Mouse (Mus musculus): Measurements from ENCODE around the gene Prkcb. TPM values are rescaled to one million over a fixed set of nuclear protein-coding genes. Genes with fewer than 3 reads are reported as not detected.

Gene Prkcb
- polyA plus RNA-seq, 1 experiment from 2014 or later: 12.7 TPM

DNA sequence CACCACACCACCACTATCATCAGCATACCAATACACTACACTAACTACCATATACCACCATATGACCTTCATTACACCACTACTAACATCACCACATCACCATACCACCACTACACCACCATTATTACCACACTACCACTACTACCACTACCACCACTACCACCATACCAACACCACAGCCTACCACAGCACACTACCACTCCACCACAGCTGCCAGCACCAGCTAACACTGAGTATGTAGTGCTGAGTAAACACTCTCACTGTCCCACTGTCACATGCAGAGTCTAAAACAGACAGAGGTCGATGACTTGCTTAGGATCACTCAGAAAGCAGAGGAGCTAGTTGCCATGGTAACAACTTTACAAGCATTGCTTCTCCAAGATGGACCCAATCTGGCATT is 78.1 kb downstream of the Prkcb start:
- no peak for ATAC-seq (ENCODE audit: insufficient read depth, low FRiP score)
- Histone ChIP-seq H3K9me3 (replicated peaks; ENCODE audit: control insufficient read depth, low read length) (no peaks in the 10 kb centered on the region), H3K27ac (ENCODE audit: low read length) (no peak overlapping the region), H3K4me3 (replicated peaks; ENCODE audit: low read length) (no peak overlapping the region), H3K4me1 (ENCODE audit: control insufficient read depth, insufficient read depth, low read length) (no peaks in the 10 kb centered on the region), H3K9ac (ENCODE audit: low read length) (no peak overlapping the region), H3K36me3 (ENCODE audit: control insufficient read depth, insufficient read depth, low read length) (no peaks in the 10 kb centered on the region), H3K4me2 (ENCODE audit: low read depth, low read length) (no peak overlapping the region), H3K27me3 (ENCODE audit: control insufficient read depth, insufficient read depth, low read length) (no peaks in the 10 kb centered on the region)
- 69% methylated on average over 1 of the region's 1 CpGs for WGBS

DNA sequence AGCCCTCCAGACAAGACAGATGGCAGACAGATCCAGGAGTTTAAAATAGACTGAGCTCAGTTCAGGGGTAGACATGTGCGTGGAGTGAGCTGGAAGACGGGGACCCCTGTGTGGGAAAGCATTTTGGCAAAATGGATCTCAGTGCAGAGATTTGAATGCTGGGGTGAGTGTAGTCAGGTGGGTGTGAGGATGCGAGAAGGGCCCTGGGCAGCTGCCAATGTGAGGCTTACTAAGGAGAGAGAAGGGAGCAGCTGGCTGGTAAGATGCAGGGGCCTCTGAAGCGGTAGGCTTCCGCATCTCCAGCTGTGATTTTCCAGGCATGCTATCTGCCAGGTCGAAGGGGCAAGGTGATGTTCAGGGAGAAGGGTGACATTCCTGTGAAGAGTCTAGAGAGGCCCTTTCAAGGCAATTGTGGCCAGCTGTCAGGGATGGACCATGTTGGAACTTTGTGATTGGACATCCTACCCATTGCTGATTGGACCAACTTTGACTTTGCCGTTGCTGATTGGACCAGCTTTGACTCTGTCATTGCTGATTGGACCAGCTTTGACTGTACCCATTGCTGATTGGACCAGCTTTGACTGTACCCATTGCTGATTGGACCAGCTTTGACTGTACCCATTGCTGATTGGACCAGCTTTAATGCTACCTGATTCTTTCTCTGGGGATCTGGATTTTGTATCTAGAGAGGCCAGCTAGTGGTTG is 78.9 kb downstream of the Prkcb start:
- 92% methylated on average over 7 of the region's 7 CpGs for WGBS
- H3K4me1 ChIP-seq (ENCODE audit: control insufficient read depth, insufficient read depth, low read length): no peaks in the 10 kb centered on the region
- no peaks in the 10 kb centered on the region for H3K9me3 ChIP-seq (replicated peaks; ENCODE audit: control insufficient read depth, low read length)
- H3K36me3 ChIP-seq (ENCODE audit: control insufficient read depth, insufficient read depth, low read length): no peaks in the 10 kb centered on the region
- ATAC-seq (ENCODE audit: insufficient read depth, low FRiP score): no peak
- no peak overlapping the region for H3K4me2 ChIP-seq (ENCODE audit: low read depth, low read length)
- H3K27me3 ChIP-seq (ENCODE audit: control insufficient read depth, insufficient read depth, low read length): no peaks in the 10 kb centered on the region
- no peak overlapping the region for H3K4me3 ChIP-seq (replicated peaks; ENCODE audit: low read length)
- H3K9ac ChIP-seq (ENCODE audit: low read length): no peak overlapping the region
- H3K27ac ChIP-seq (ENCODE audit: low read length): no peak overlapping the region

DNA sequence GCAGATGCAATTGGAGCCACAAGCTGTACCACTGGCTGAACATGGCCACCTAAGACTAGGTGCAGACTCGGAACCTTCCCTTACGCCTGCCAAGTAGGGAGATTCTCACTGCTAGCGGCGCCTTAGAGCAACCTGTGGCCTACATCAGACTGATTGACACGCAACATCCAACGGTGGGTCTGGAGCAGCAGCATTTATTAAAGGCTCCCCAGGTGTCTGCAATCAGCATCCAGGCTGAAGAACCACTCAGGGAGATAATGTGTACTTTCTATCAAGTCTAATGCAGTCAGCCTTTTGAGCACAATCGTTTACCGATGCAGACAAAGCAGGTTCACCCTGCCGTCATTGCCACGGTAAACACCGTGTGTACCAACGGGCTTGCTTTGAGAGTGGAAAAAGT is 81.9 kb downstream of the Prkcb start:
- Histone ChIP-seq H3K27me3 (ENCODE audit: control insufficient read depth, insufficient read depth, low read length) (no peaks in the 10 kb centered on the region), H3K4me1 (ENCODE audit: control insufficient read depth, insufficient read depth, low read length) (no peaks in the 10 kb centered on the region), H3K9ac (ENCODE audit: low read length) (no peak overlapping the region), H3K4me2 (ENCODE audit: low read depth, low read length) (no peak overlapping the region), H3K27ac (ENCODE audit: low read length) (no peak overlapping the region), H3K4me3 (replicated peaks; ENCODE audit: low read length) (no peak overlapping the region), H3K36me3 (ENCODE audit: control insufficient read depth, insufficient read depth, low read length) (no peaks in the 10 kb centered on the region), H3K9me3 (replicated peaks; ENCODE audit: control insufficient read depth, low read length) (no peaks in the 10 kb centered on the region)
- WGBS: 83% methylated on average over 12 of the region's 12 CpGs
- no peak for ATAC-seq (ENCODE audit: insufficient read depth, low FRiP score)

DNA sequence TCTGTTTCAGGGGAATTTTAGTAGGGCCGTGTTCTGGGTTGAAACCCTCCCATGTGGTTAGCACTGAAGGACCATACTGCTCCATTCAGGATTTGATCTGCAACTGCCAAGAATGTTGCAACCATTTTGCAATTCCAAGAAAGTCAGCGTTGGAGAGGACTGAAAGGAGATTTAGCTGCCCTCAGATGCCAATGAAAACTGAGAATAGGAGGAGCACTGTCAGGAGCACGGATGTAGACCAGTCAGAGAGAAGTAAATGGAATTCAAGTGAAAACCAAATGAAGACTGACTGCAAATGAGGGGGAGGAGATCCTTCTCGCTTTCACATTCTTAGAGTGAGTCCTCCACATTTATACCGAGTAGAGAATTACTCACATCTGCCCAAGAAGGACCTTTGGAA is 83.4 kb downstream of the Prkcb start:
- no peaks in the 10 kb centered on the region for H3K27me3 ChIP-seq (ENCODE audit: control insufficient read depth, insufficient read depth, low read length)
- WGBS: 66% methylated on average over 5 of the region's 5 CpGs
- no peaks in the 10 kb centered on the region for H3K9me3 ChIP-seq (replicated peaks; ENCODE audit: control insufficient read depth, low read length)
- H3K4me1 ChIP-seq (ENCODE audit: control insufficient read depth, insufficient read depth, low read length): no peaks in the 10 kb centered on the region
- H3K9ac ChIP-seq (ENCODE audit: low read length): no peak overlapping the region
- H3K36me3 ChIP-seq (ENCODE audit: control insufficient read depth, insufficient read depth, low read length): no peaks in the 10 kb centered on the region
- H3K4me3 ChIP-seq (replicated peaks; ENCODE audit: low read length): no peak overlapping the region
- ATAC-seq (ENCODE audit: insufficient read depth, low FRiP score): no peak
- H3K27ac ChIP-seq (ENCODE audit: low read length): no peak overlapping the region
- H3K4me2 ChIP-seq (ENCODE audit: low read depth, low read length): no peak overlapping the region

DNA sequence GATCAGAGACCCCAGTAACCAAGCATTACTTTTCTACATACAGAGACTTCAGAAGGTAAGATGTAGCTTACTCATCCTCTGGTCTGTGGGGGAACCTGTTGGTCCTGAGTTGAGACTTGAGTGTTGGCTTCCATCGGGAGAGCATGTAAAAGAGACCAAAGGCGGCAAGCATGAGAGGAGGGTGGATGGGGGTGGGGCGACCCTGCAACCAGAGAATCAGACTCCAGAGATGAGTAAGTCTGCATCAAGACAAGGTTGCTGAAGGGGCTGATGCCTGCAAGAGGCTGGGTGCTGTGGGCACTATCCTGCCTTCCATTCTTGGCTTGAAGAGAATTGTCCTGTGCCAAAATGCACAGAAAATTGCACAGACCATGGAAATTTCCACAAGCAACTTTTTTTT is 83.8 kb downstream of the Prkcb start:
- H3K9me3 ChIP-seq (replicated peaks; ENCODE audit: control insufficient read depth, low read length): no peaks in the 10 kb centered on the region
- no peaks in the 10 kb centered on the region for H3K27me3 ChIP-seq (ENCODE audit: control insufficient read depth, insufficient read depth, low read length)
- no peaks in the 10 kb centered on the region for H3K36me3 ChIP-seq (ENCODE audit: control insufficient read depth, insufficient read depth, low read length)
- H3K27ac ChIP-seq (ENCODE audit: low read length): no peak overlapping the region
- 63% methylated on average over 3 of the region's 3 CpGs for WGBS
- no peak for ATAC-seq (ENCODE audit: insufficient read depth, low FRiP score)
- H3K9ac ChIP-seq (ENCODE audit: low read length): no peak overlapping the region
- no peak overlapping the region for H3K4me3 ChIP-seq (replicated peaks; ENCODE audit: low read length)
- H3K4me2 ChIP-seq (ENCODE audit: low read depth, low read length): no peak overlapping the region
- H3K4me1 ChIP-seq (ENCODE audit: control insufficient read depth, insufficient read depth, low read length): no peaks in the 10 kb centered on the region

DNA sequence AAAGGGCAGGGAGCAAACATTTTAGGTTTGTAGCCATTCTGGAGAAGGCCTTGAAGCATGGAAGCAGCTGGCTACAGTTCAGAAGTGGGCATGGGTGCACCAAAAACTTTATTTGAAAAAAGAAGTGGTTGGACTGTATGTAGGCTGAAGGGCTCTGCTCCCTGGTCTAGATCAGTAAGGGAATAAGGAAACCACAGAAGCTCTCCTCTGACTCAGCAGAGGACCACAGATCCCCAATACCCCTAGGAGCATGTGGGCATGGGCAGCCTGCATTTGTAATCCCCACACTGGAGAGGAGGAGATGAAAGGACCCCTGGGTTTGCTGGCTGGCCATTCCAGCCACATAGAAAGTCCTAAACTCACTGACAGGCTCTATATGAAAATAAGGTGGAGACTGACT is 88.3 kb downstream of the Prkcb start:
- no peak for ATAC-seq (ENCODE audit: insufficient read depth, low FRiP score)
- Histone ChIP-seq H3K27ac (ENCODE audit: low read length) (no peak overlapping the region), H3K9me3 (replicated peaks; ENCODE audit: control insufficient read depth, low read length) (no peaks in the 10 kb centered on the region), H3K4me2 (ENCODE audit: low read depth, low read length) (no peak overlapping the region), H3K36me3 (ENCODE audit: control insufficient read depth, insufficient read depth, low read length) (no peaks in the 10 kb centered on the region), H3K27me3 (ENCODE audit: control insufficient read depth, insufficient read depth, low read length) (no peaks in the 10 kb centered on the region), H3K4me3 (replicated peaks; ENCODE audit: low read length) (no peak overlapping the region), H3K9ac (ENCODE audit: low read length) (no peak overlapping the region), H3K4me1 (ENCODE audit: control insufficient read depth, insufficient read depth, low read length) (peaks cover 6% of the 10 kb centered on the region; the same call in 1 of the 2 replicates)

DNA sequence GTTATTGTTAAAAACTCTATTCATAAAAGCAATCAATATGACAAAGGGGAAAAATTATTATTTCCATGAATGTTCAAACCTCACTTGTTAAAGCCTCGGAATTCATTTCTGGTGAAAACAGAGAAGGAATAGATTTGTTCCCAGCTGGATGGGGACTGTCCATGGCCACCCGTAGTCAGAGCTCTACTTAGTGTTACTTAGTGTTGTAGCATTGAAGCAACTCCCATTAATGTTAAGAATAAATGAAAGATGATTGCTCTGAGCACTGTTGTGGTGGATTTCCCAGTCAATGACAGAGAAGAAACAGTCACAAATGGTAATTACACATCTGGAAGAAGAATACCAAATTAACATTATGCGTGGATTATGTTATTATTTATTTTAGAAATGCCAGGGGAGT is 89.4 kb downstream of the Prkcb start:
- Histone ChIP-seq H3K27ac (ENCODE audit: low read length) (no peak overlapping the region), H3K27me3 (ENCODE audit: control insufficient read depth, insufficient read depth, low read length) (no peaks in the 10 kb centered on the region), H3K9me3 (replicated peaks; ENCODE audit: control insufficient read depth, low read length) (no peaks in the 10 kb centered on the region), H3K4me3 (replicated peaks; ENCODE audit: low read length) (no peak overlapping the region), H3K36me3 (ENCODE audit: control insufficient read depth, insufficient read depth, low read length) (no peaks in the 10 kb centered on the region), H3K4me2 (ENCODE audit: low read depth, low read length) (no peak overlapping the region), H3K9ac (ENCODE audit: low read length) (no peak overlapping the region), H3K4me1 (ENCODE audit: control insufficient read depth, insufficient read depth, low read length) (peaks cover 6% of the 10 kb centered on the region; the same call in 1 of the 2 replicates)
- WGBS: 78% methylated on average over 3 of the region's 3 CpGs
- ATAC-seq (ENCODE audit: insufficient read depth, low FRiP score): no peak

DNA sequence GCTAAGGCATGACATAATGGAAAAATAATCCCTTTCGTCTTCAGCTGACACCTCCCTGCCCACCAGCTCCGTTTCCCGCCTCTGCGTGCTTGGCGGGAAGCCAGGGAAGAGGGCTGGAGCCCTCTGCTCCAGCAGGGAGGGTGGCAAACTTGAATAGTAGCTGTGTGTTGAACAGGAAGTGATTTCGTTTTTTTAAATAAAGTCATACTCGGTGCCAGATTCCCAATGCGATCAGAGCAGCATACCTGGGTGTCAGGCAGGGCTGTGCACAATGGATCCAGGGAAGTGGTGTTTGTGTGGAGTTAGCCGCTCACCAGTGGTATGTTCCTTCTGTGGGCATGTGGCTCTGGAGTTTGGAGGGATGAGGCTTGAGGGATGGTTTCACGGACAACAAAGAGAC is 89.9 kb downstream of the Prkcb start:
- Histone ChIP-seq H3K27me3 (ENCODE audit: control insufficient read depth, insufficient read depth, low read length) (no peaks in the 10 kb centered on the region), H3K4me1 (ENCODE audit: control insufficient read depth, insufficient read depth, low read length) (peaks cover 6% of the 10 kb centered on the region; the same call in 1 of the 2 replicates), H3K27ac (ENCODE audit: low read length) (no peak overlapping the region), H3K4me3 (replicated peaks; ENCODE audit: low read length) (no peak overlapping the region), H3K9ac (ENCODE audit: low read length) (no peak overlapping the region), H3K4me2 (ENCODE audit: low read depth, low read length) (no peak overlapping the region), H3K9me3 (replicated peaks; ENCODE audit: control insufficient read depth, low read length) (no peaks in the 10 kb centered on the region), H3K36me3 (ENCODE audit: control insufficient read depth, insufficient read depth, low read length) (no peaks in the 10 kb centered on the region)
- 32% methylated on average over 10 of the region's 10 CpGs for WGBS
- ATAC-seq (ENCODE audit: insufficient read depth, low FRiP score): peak; percentile 73; the same call in 1 of the 2 replicates

DNA sequence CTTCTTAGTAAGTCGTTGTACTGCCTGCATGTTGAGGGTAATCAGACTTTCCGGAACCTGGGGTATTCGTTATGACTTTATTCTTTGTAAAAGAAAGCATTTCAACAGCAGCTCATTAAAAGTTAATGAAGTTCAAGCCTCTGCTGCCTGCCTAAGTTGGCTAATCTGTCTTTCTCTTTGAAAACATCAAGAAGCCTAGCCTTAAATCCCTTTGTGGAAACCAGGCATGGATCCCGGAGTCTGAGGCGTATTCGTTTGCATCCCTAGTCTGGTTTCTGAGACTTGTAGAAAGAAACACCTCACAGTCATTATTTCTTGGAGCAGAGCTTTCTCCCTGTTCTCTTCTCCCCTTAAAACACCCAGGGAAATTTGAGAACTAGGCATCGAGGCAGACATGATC is 90.7 kb downstream of the Prkcb start:
- H3K4me1 ChIP-seq (ENCODE audit: control insufficient read depth, insufficient read depth, low read length): peaks cover 6% of the 10 kb centered on the region; the same call in 1 of the 2 replicates
- H3K9me3 ChIP-seq (replicated peaks; ENCODE audit: control insufficient read depth, low read length): no peaks in the 10 kb centered on the region
- no peak overlapping the region for H3K4me3 ChIP-seq (replicated peaks; ENCODE audit: low read length)
- H3K4me2 ChIP-seq (ENCODE audit: low read depth, low read length): no peak overlapping the region
- ATAC-seq (ENCODE audit: insufficient read depth, low FRiP score): no peak
- no peak overlapping the region for H3K27ac ChIP-seq (ENCODE audit: low read length)
- no peak overlapping the region for H3K9ac ChIP-seq (ENCODE audit: low read length)
- H3K27me3 ChIP-seq (ENCODE audit: control insufficient read depth, insufficient read depth, low read length): no peaks in the 10 kb centered on the region
- H3K36me3 ChIP-seq (ENCODE audit: control insufficient read depth, insufficient read depth, low read length): no peaks in the 10 kb centered on the region
- WGBS: 67% methylated on average over 7 of the region's 7 CpGs
